Mouse (Mus musculus) MEL (cell line): ENCODE measurements at regions not wholly inside any gene's neighbourhood (a gene's known extent, or its start where the extent isn't known, plus 50 kb on each side); places are given as distances from the start of the nearest gene placed in this dataset.

ENCODE experiments used
- DNase-seq: peaks from one replicate; pipeline ENCODE4 v3.0.0; 2011; ENCODE audit warnings: low read depth, low spot score
- H3K27ac ChIP-seq: 2 replicates; pipeline ENCODE4 v1.5.1; 2012; ENCODE audit warnings: low read depth, mild to moderate bottlenecking, control low read depth, low read length, moderate library complexity; ENCODE audit not compliant: control insufficient read depth
- H3K27me3 ChIP-seq, 2 experiments: fragments of 150-350 bp in 1 of 2; sonication (generic) in 1 of 2; 2 replicates each; pipeline ENCODE4 v1.6.1; 2012; ENCODE audit warnings: low read length in 2 of 2, mild to moderate bottlenecking in 2 of 2, improper control_type of control experiment in 1 of 2, moderate library complexity in 1 of 2; ENCODE audit not compliant: insufficient read depth in 2 of 2, control insufficient read depth in 1 of 2
- H3K36me3 ChIP-seq, 2 experiments: 2 replicates each; pipeline ENCODE4 v1.6.1; 2012 to 2014; ENCODE audit warnings: low read length in 2 of 2, improper control_type of control experiment in 1 of 2, inconsistent platforms in 1 of 2, mild to moderate bottlenecking in 1 of 2; ENCODE audit not compliant: insufficient read depth in 2 of 2, control insufficient read depth in 1 of 2
- H3K4me1 ChIP-seq, 2 experiments: fragments of 150-350 bp in 1 of 2; sonication (generic) in 1 of 2; 2 replicates each; pipeline ENCODE4 v1.6.1; 2012; ENCODE audit warnings: low read length in 2 of 2, improper control_type of control experiment in 1 of 2, mild to moderate bottlenecking in 1 of 2; ENCODE audit not compliant: insufficient read depth in 2 of 2, control insufficient read depth in 1 of 2
- H3K4me3 ChIP-seq, 2 experiments: fragments of 150-350 bp in 1 of 2; sonication (generic) in 1 of 2; 2 replicates each; pipeline ENCODE4 v1.5.1; 2012; ENCODE audit warnings: low read depth in 2 of 2, low read length in 2 of 2, mild to moderate bottlenecking in 2 of 2, moderate library complexity in 2 of 2, control low read depth in 1 of 2, improper control_type of control experiment in 1 of 2; ENCODE audit not compliant: control insufficient read depth in 1 of 2, insufficient read depth in 1 of 2
- H3K79me2 ChIP-seq: 2 replicates; pipeline ENCODE4 v1.6.1; 2012; ENCODE audit warnings: mild to moderate bottlenecking, low read length, moderate library complexity; ENCODE audit not compliant: control insufficient read depth, poor library complexity, insufficient read depth
- H3K9ac ChIP-seq: 2 replicates; pipeline ENCODE4 v1.6.1; 2012; ENCODE audit warnings: low read depth, mild to moderate bottlenecking, control low read depth, low read length, moderate library complexity; ENCODE audit not compliant: control insufficient read depth, poor library complexity, severe bottlenecking
- H3K9me3 ChIP-seq: fragments of 150-350 bp; sonication (generic); replicated peaks from 2 replicates; pipeline ENCODE4 v1.6.1; 2012; ENCODE audit warnings: mild to moderate bottlenecking, low read length, improper control_type of control experiment, moderate library complexity; ENCODE audit not compliant: insufficient read depth
- CHD1 ChIP-seq: IDR thresholded peaks from 2 replicates; pipeline ENCODE4 v1.6.1; 2012; ENCODE audit warnings: low read depth, mild to moderate bottlenecking, inconsistent platforms, low read length, improper control_type of control experiment
- CTCF ChIP-seq, 3 experiments: IDR thresholded peaks in 2 of 3; conservative IDR thresholded peaks in 1 of 3; 2 replicates each; pipeline ENCODE4 v1.5.1; 2011 to 2012; ENCODE audit warnings: low read length in 3 of 3, low read depth in 2 of 3, mild to moderate bottlenecking in 2 of 3, improper control_type of control experiment in 1 of 3, inconsistent platforms in 1 of 3, mixed read lengths in 1 of 3, moderate library complexity in 1 of 3; ENCODE audit not compliant: control insufficient read depth in 1 of 3, insufficient read depth in 1 of 3, poor library complexity in 1 of 3, severe bottlenecking in 1 of 3
- GABPA ChIP-seq: IDR thresholded peaks from 2 replicates; pipeline ENCODE4 v1.6.1; 2012; ENCODE audit warnings: low read depth, mild to moderate bottlenecking, inconsistent platforms, low read length, improper control_type of control experiment, moderate library complexity
- GATA1 ChIP-seq: IDR thresholded peaks from 2 replicates; pipeline ENCODE4 v1.6.1; 2011; ENCODE audit warnings: low read depth, low read length, improper control_type of control experiment
- HCFC1 ChIP-seq: IDR thresholded peaks from 2 replicates; pipeline ENCODE4 v1.6.1; 2012; ENCODE audit warnings: low read depth, mild to moderate bottlenecking, inconsistent platforms, low read length, improper control_type of control experiment, moderate library complexity
- KAT2A ChIP-seq: conservative IDR thresholded peaks from 2 replicates; pipeline ENCODE4 v1.6.1; 2012; ENCODE audit warnings: low read depth, low read length, improper control_type of control experiment, inconsistent platforms
- MAX ChIP-seq: IDR thresholded peaks from 2 replicates; pipeline ENCODE4 v1.6.1; 2011; ENCODE audit warnings: low read length, improper control_type of control experiment
- MEF2A ChIP-seq: IDR thresholded peaks from 2 replicates; pipeline ENCODE4 v1.6.1; 2014; ENCODE audit warnings: low read depth, mild to moderate bottlenecking, inconsistent platforms, low read length, improper control_type of control experiment; ENCODE audit not compliant: poor library complexity, insufficient replicate concordance, severe bottlenecking; ENCODE audit errors: extremely low read depth
- MXI1 ChIP-seq: IDR thresholded peaks from 2 replicates; pipeline ENCODE4 v1.6.1; 2011; ENCODE audit warnings: mild to moderate bottlenecking, low read depth, low read length, improper control_type of control experiment
- MYC ChIP-seq: IDR thresholded peaks from 2 replicates; pipeline ENCODE4 v1.6.1; 2011; ENCODE audit warnings: low read depth, mild to moderate bottlenecking, low read length, improper control_type of control experiment, moderate library complexity
- POLR2A ChIP-seq, 2 experiments: IDR thresholded peaks; 2 replicates each; pipeline ENCODE4 v1.6.1; 2011 to 2012; ENCODE audit warnings: low read length in 2 of 2, mild to moderate bottlenecking in 2 of 2, control low read depth in 1 of 2, improper control_type of control experiment in 1 of 2, low read depth in 1 of 2, moderate library complexity in 1 of 2; ENCODE audit not compliant: control insufficient read depth in 1 of 2, insufficient read depth in 1 of 2, poor library complexity in 1 of 2
- POLR2AphosphoS2 ChIP-seq: IDR thresholded peaks from 2 replicates; pipeline ENCODE4 v1.6.1; 2011; ENCODE audit warnings: low read length, improper control_type of control experiment
- RCOR1 ChIP-seq: IDR thresholded peaks from 2 replicates; pipeline ENCODE4 v1.6.1; 2012; ENCODE audit warnings: low read depth, mild to moderate bottlenecking, inconsistent platforms, low read length, improper control_type of control experiment
- SIN3A ChIP-seq: IDR thresholded peaks from 2 replicates; pipeline ENCODE4 v1.6.1; 2012; ENCODE audit warnings: low read length, improper control_type of control experiment, inconsistent platforms
- TAL1 ChIP-seq: IDR thresholded peaks from 2 replicates; pipeline ENCODE4 v1.6.1; 2012; ENCODE audit warnings: mild to moderate bottlenecking, inconsistent platforms, low read length, moderate library complexity, mixed read lengths
- TBP ChIP-seq: IDR thresholded peaks from 2 replicates; pipeline ENCODE4 v1.8.0; 2011; ENCODE audit warnings: low read depth, low read length, improper control_type of control experiment
- UBTF ChIP-seq: IDR thresholded peaks from 2 replicates; pipeline ENCODE4 v1.6.1; 2012; ENCODE audit warnings: low read depth, mild to moderate bottlenecking, inconsistent platforms, low read length, improper control_type of control experiment, moderate library complexity, borderline replicate concordance; ENCODE audit not compliant: insufficient read depth
- USF1 ChIP-seq: IDR thresholded peaks from 2 replicates; pipeline ENCODE4 v1.6.1; 2014; ENCODE audit warnings: low read depth, mild to moderate bottlenecking, inconsistent platforms, low read length, improper control_type of control experiment, moderate library complexity
- USF2 ChIP-seq, 2 experiments: IDR thresholded peaks; 2 replicates each; pipeline ENCODE4 v1.6.1; 2011 to 2012; ENCODE audit warnings: improper control_type of control experiment in 2 of 2, low read length in 2 of 2, borderline replicate concordance in 1 of 2, inconsistent platforms in 1 of 2, low read depth in 1 of 2, mild to moderate bottlenecking in 1 of 2; ENCODE audit not compliant: insufficient read depth in 1 of 2
- ZKSCAN1 ChIP-seq: IDR thresholded peaks from 2 replicates; pipeline ENCODE4 v1.6.1; 2012; ENCODE audit warnings: low read depth, mild to moderate bottlenecking, inconsistent platforms, low read length, improper control_type of control experiment, moderate library complexity
- ZMIZ1 ChIP-seq: IDR thresholded peaks from 2 replicates; pipeline ENCODE4 v1.6.1; 2012; ENCODE audit warnings: low read depth, mild to moderate bottlenecking, inconsistent platforms, low read length, improper control_type of control experiment, moderate library complexity

DNA sequence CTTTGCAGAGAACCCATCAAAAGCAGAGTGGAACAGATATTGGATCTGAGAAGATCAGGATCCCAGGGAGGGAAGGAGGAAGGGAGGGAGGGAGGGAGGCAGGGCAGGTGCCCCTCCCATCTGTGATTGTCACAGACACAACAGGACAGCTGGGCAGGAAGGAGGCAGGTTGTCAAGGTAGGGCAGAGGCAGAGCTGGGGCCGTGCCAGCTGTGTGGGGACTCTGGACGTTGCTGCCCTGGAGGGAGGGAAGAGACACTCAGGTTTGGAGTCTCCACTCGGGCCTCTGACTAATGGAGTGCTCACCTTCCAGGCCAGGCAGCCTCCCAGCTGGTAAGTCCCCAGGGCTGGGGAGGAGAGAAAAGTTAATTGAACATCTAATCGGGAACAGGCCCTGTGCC lies 52.0 kb upstream of the Odc1 start:
- H3K4me1 ChIP-seq, result peaks cover 5 to 15% of the 10 kb centered on the region in 2 experiments; a peak in 3 of 4 replicates
- no peak for DNase-seq
- H3K79me2 ChIP-seq, result no peaks in the 10 kb centered on the region
- no peak overlapping the region for H3K27ac ChIP-seq
- no peak overlapping the region for H3K9ac ChIP-seq
- no peak for TF ChIP-seq ZKSCAN1
- no peak for TF ChIP-seq MYC
- no peak for TF ChIP-seq GABPA
- TF ChIP-seq HCFC1, result no peak
- no peak for TF ChIP-seq ZMIZ1
- TF ChIP-seq MXI1, result no peak
- TF ChIP-seq TAL1, result no peak
- TF ChIP-seq POLR2A (IDR thresholded peaks at IDR 0.05; ENCODE audit: control insufficient read depth in 1 of 2, insufficient read depth in 1 of 2, low read depth in 1 of 2, low read length in 2 of 2, poor library complexity in 1 of 2), result no peak
- no peak for TF ChIP-seq CHD1
- TF ChIP-seq MAX, result no peak
- TF ChIP-seq USF2 (IDR thresholded peaks at IDR 0.05; ENCODE audit: borderline replicate concordance in 1 of 2, insufficient read depth in 1 of 2, low read depth in 1 of 2, low read length in 2 of 2), result no peak
- no peak for TF ChIP-seq CTCF (IDR thresholded peaks at IDR 0.05 in 2 of 3, conservative IDR thresholded peaks at IDR 0.05 in 1 of 3; ENCODE audit: control insufficient read depth in 1 of 3, insufficient read depth in 1 of 3, low read depth in 2 of 3, low read length in 3 of 3, poor library complexity in 1 of 3, severe bottlenecking in 1 of 3)
- no peak for TF ChIP-seq POLR2AphosphoS2
- no peak overlapping the region for H3K4me3 ChIP-seq
- H3K9me3 ChIP-seq, result no peaks in the 10 kb centered on the region
- no peaks in the 10 kb centered on the region for H3K27me3 ChIP-seq
- H3K36me3 ChIP-seq, result peaks cover 0 to 8% of the 10 kb centered on the region in 2 experiments; a peak in 2 of 4 replicates

DNA sequence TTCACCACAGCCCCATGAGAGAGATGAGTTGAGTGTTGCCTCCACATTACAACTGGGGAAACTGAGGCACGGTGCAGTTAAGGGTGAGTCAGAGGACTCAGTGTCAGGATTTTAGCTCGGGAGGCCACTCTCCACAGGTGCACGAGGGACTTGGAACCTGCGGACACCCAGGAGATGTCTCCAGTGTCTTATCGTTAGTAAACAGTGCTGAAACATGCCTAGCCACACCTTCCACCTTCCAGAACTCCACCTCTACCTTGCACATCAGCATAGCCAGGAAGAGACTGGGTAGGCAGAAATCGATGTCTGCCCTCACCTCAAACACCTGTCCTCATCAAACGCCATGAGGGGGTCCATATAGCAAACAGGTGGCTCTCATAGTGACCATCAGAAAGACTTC lies 51.5 kb upstream of the Odc1 start:
- no peaks in the 10 kb centered on the region for H3K27me3 ChIP-seq
- peaks cover 0 to 4% of the 10 kb centered on the region in 2 experiments; a peak in 2 of 4 replicates for H3K36me3 ChIP-seq
- no peak overlapping the region for H3K4me3 ChIP-seq
- H3K9ac ChIP-seq, result no peak overlapping the region
- no peak for DNase-seq
- no peaks in the 10 kb centered on the region for H3K79me2 ChIP-seq
- H3K27ac ChIP-seq, result no peak overlapping the region
- peaks cover 5 to 12% of the 10 kb centered on the region in 2 experiments; a peak in 3 of 4 replicates for H3K4me1 ChIP-seq
- H3K9me3 ChIP-seq, result no peaks in the 10 kb centered on the region
- TF ChIP-seq RCOR1 (no peak), POLR2A (IDR thresholded peaks at IDR 0.05; ENCODE audit: control insufficient read depth in 1 of 2, insufficient read depth in 1 of 2, low read depth in 1 of 2, low read length in 2 of 2, poor library complexity in 1 of 2) (no peak), MEF2A (no peak), CHD1 (no peak), GATA1 (no peak), MYC (no peak), ZMIZ1 (no peak), SIN3A (no peak), POLR2AphosphoS2 (no peak), MAX (no peak), UBTF (no peak), TBP (no peak), GABPA (no peak), KAT2A (no peak), USF1 (no peak), TAL1 (no peak)
